Mouse (Mus musculus) ES-E14 (cell line): ENCODE measurements at regions not wholly inside any gene's neighbourhood (a gene's known extent, or its start where the extent isn't known, plus 50 kb on each side); places are given as distances from the start of the nearest gene placed in this dataset.

Experiments used
- DNase-seq: peaks from one replicate; pipeline ENCODE4 v3.0.0-alpha.2; 2013; ENCODE audit warnings: low read depth, low spot score
- H3K27ac ChIP-seq: 2 replicates; pipeline ENCODE4 v1.5.1; 2012; ENCODE audit warnings: low read depth, mild to moderate bottlenecking, low read length, moderate library complexity, mixed read lengths; ENCODE audit not compliant: poor library complexity, insufficient read depth, severe bottlenecking
- H3K36me3 ChIP-seq: 2 replicates; pipeline ENCODE4 v1.6.1; 2012; ENCODE audit warnings: mild to moderate bottlenecking, low read length, moderate library complexity, mixed read lengths; ENCODE audit not compliant: control insufficient read depth, poor library complexity, insufficient read depth, severe bottlenecking
- H3K4me1 ChIP-seq, 2 experiments: fragments of 150-350 bp in 1 of 2; sonication (generic) in 1 of 2; 2 replicates each; pipeline ENCODE4 v1.6.1; 2012; ENCODE audit warnings: low read length in 2 of 2, mild to moderate bottlenecking in 1 of 2, mixed read lengths in 1 of 2; ENCODE audit not compliant: control insufficient read depth in 2 of 2, insufficient read depth in 2 of 2, poor library complexity in 1 of 2
- H3K4me3 ChIP-seq, 2 experiments: fragments of 150-350 bp in 1 of 2; sonication (generic) in 1 of 2; 2 replicates each; pipeline ENCODE4 v1.5.1; 2012; ENCODE audit warnings: low read length in 2 of 2, low read depth in 1 of 2, mild to moderate bottlenecking in 1 of 2, mixed read lengths in 1 of 2; ENCODE audit not compliant: insufficient read depth in 1 of 2, poor library complexity in 1 of 2, severe bottlenecking in 1 of 2
- H3K9ac ChIP-seq: 2 replicates; pipeline ENCODE4 v1.6.1; 2012; ENCODE audit warnings: low read depth, mild to moderate bottlenecking, low read length, mixed read lengths; ENCODE audit not compliant: poor library complexity, insufficient read depth, severe bottlenecking
- H3K9me3 ChIP-seq: fragments of 150-350 bp; sonication (generic); 2 replicates; pipeline ENCODE4 v1.6.1; 2012; ENCODE audit warnings: low read depth, mild to moderate bottlenecking, low read length; ENCODE audit not compliant: control insufficient read depth, insufficient read depth
- CHD2 ChIP-seq: IDR thresholded peaks from 2 replicates; pipeline ENCODE4 v1.6.1; 2014; ENCODE audit warnings: mild to moderate bottlenecking, low read depth, low read length, inconsistent platforms
- HCFC1 ChIP-seq: IDR thresholded peaks from 2 replicates; pipeline ENCODE4 v1.6.1; 2012; ENCODE audit warnings: low read length, inconsistent platforms, borderline replicate concordance; ENCODE audit not compliant: insufficient read depth
- MAFK ChIP-seq: IDR thresholded peaks from 2 replicates; pipeline ENCODE4 v1.6.1; 2014; ENCODE audit warnings: mild to moderate bottlenecking, low read depth, low read length, inconsistent platforms; ENCODE audit not compliant: insufficient read depth
- ZC3H11A ChIP-seq: IDR thresholded peaks from 2 replicates; pipeline ENCODE4 v1.6.1; 2012; ENCODE audit warnings: low read depth, mild to moderate bottlenecking, inconsistent platforms, low read length, borderline replicate concordance
- ZNF384 ChIP-seq: IDR thresholded peaks from 2 replicates; pipeline ENCODE4 v1.6.1; 2012; ENCODE audit warnings: low read depth, low read length, inconsistent platforms
- in situ Hi-C, 2 experiments: fragments of 600-800 bp; cut with MboI; formaldehyde crosslinking; loops; one replicate each; pipeline ENCODE4 v1.15.1; 2025; ENCODE audit warnings: low sequenced_read_pairs in 2 of 2, inconsistent platforms in 1 of 2; ENCODE audit not compliant: unreplicated experiment in 2 of 2

- no peaks in the 10 kb centered on the region for H3K9me3 ChIP-seq
- no peak for DNase-seq
- in situ Hi-C loops, result no loop called here
- no peak overlapping the region for H3K9ac ChIP-seq
- H3K4me3 ChIP-seq, result no peak overlapping the region
- H3K4me1 ChIP-seq, result no peaks in the 10 kb centered on the region
- TF ChIP-seq ZC3H11A (no peak), CHD2 (no peak), MAFK (no peak), HCFC1 (no peak), ZNF384 (no peak)
- no peak overlapping the region for H3K27ac ChIP-seq
- no peaks in the 10 kb centered on the region for H3K36me3 ChIP-seq
Measured at GRCm38 (mm10) chr9:101602799-101603198, 258.8 kb upstream of the 9630041A04Rik start.

- H3K4me1 ChIP-seq, result no peaks in the 10 kb centered on the region
- TF ChIP-seq MAFK (no peak), CHD2 (no peak), ZNF384 (no peak), ZC3H11A (no peak), HCFC1 (no peak)
- no peak overlapping the region for H3K27ac ChIP-seq
- H3K9ac ChIP-seq, result no peak overlapping the region
- no peaks in the 10 kb centered on the region for H3K36me3 ChIP-seq
- H3K9me3 ChIP-seq, result no peaks in the 10 kb centered on the region
- no peak for DNase-seq
- no peak overlapping the region for H3K4me3 ChIP-seq
- in situ Hi-C loops, result no loop called here
Measured at GRCm38 (mm10) chr9:101596898-101597297, 264.7 kb upstream of the 9630041A04Rik start.

GRCm38 (mm10) chr9:101595101-101595650 lies 266.5 kb upstream of the 9630041A04Rik start:
- DNase-seq, result no peak
- H3K9me3 ChIP-seq, result no peaks in the 10 kb centered on the region
- in situ Hi-C loops, result no loop called here
- H3K36me3 ChIP-seq, result no peaks in the 10 kb centered on the region
- H3K4me3 ChIP-seq, result no peak overlapping the region
- H3K9ac ChIP-seq, result no peak overlapping the region
- no peak overlapping the region for H3K27ac ChIP-seq
- no peaks in the 10 kb centered on the region for H3K4me1 ChIP-seq
- TF ChIP-seq ZNF384 (no peak), HCFC1 (no peak), MAFK (no peak), ZC3H11A (no peak), CHD2 (no peak)

- no peak for TF ChIP-seq MAFK
- no peak for TF ChIP-seq HCFC1
- no peak for TF ChIP-seq ZC3H11A
- TF ChIP-seq ZNF384, result no peak
- no peak for TF ChIP-seq CHD2
- no peak overlapping the region for H3K4me3 ChIP-seq
- H3K9ac ChIP-seq, result no peak overlapping the region
- H3K9me3 ChIP-seq, result no peaks in the 10 kb centered on the region
- H3K36me3 ChIP-seq, result no peaks in the 10 kb centered on the region
- no peak overlapping the region for H3K27ac ChIP-seq
- in situ Hi-C loops, result no loop called here
- no peak for DNase-seq
- H3K4me1 ChIP-seq, result no peaks in the 10 kb centered on the region
Measured at GRCm38 (mm10) chr9:101592621-101593020, 269.0 kb upstream of the 9630041A04Rik start.

GRCm38 (mm10) chr9:101591681-101592080 lies 270.0 kb upstream of the 9630041A04Rik start:
- no peak overlapping the region for H3K27ac ChIP-seq
- TF ChIP-seq HCFC1 (no peak), CHD2 (no peak), MAFK (no peak), ZNF384 (no peak), ZC3H11A (no peak)
- H3K9me3 ChIP-seq, result no peaks in the 10 kb centered on the region
- H3K4me3 ChIP-seq, result no peak overlapping the region
- no peak for DNase-seq
- H3K36me3 ChIP-seq, result no peaks in the 10 kb centered on the region
- H3K4me1 ChIP-seq, result no peaks in the 10 kb centered on the region
- in situ Hi-C loops, result no loop called here
- H3K9ac ChIP-seq, result no peak overlapping the region
